In the genomic region with DNA sequence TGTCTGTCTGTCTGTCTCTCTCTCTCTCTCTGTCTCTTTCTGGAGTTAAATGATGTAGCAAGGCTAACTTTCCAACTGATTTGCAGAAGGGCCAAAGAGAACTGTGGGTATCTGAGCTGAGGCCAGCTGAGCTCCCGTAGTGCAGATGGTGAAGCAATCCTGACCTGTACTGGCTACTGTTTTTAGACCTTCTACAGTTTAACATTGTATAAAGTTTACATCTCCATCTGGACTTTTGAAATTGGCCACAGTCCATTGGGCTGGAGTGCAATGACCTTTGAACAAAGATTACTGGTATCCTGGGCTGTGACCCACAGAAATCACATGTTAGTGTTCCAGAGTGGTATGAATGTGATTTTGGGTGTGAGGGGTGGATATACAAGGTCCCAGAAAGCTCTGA, we compare ENCODE assay signal across 17 mouse cellular contexts.
DNase-seq lines count a peak whose midpoint lies in the region; ATAC-seq and TF ChIP-seq lines count a peak whose summit lies in the region.
"Had no signal": no experiment of that assay in that cellular context is flagged by ENCODE, and none has a peak within 500 bp of the region (broad histone marks: within the 10 kb centered on the region; RNA-seq: fewer than 3 reads in every experiment).

No protein-coding gene starts in this region.

- 0 out of 2 replicates have a peak, but pooled peaks cover 3% of the 10 kb centered on the region for H3K9me3 ChIP-seq in kidney, embryonic 14.5 days (ENCODE audit: control insufficient read depth, low read length)
- H3K9me3 ChIP-seq in forebrain, postnatal 0 days (ENCODE audit: low read length), result no peaks in the 10 kb centered on the region
- H3K9me3 ChIP-seq: heart, embryonic 13.5 days; hindbrain, embryonic 10.5 days; limb, embryonic 12.5 days; neural tube, embryonic 13.5 days; stomach, embryonic 15.5 days had no signal

- no peak for ATAC-seq in kidney, embryonic 14.5 days (ENCODE audit: low FRiP score, low TSS enrichment)
- no peak for ATAC-seq in forebrain, postnatal 0 days

- no peak overlapping the region for H3K4me2 ChIP-seq in kidney, embryonic 14.5 days (replicated peaks; ENCODE audit: low read depth, low read length)
- no peak overlapping the region for H3K4me2 ChIP-seq in forebrain, postnatal 0 days (ENCODE audit: low read depth)
- H3K4me2 ChIP-seq: heart, embryonic 13.5 days; limb, embryonic 12.5 days; neural tube, embryonic 13.5 days; stomach, embryonic 15.5 days had no signal

- H3K9ac ChIP-seq in kidney, embryonic 14.5 days (ENCODE audit: low read depth, low read length), result no peak overlapping the region
- no peak overlapping the region for H3K9ac ChIP-seq in forebrain, postnatal 0 days
- H3K9ac ChIP-seq: heart, embryonic 13.5 days; limb, embryonic 12.5 days; neural tube, embryonic 13.5 days; stomach, embryonic 15.5 days had no signal

- H3K36me3 ChIP-seq in kidney, embryonic 14.5 days (ENCODE audit: control insufficient read depth, insufficient read depth, low read length), result no peaks in the 10 kb centered on the region
- no peaks in the 10 kb centered on the region for H3K36me3 ChIP-seq in forebrain, postnatal 0 days (ENCODE audit: insufficient read depth)
- H3K36me3 ChIP-seq: heart, embryonic 13.5 days; hindbrain, embryonic 10.5 days; limb, embryonic 12.5 days; neural tube, embryonic 13.5 days; stomach, embryonic 15.5 days had no signal

- 89% methylated on average over 1 of the region's 1 CpGs for WGBS in kidney, embryonic 14.5 days
- WGBS in forebrain, postnatal 0 days, result 81% methylated on average over 1 of the region's 1 CpGs

- H3K4me3 ChIP-seq in kidney, embryonic 14.5 days (ENCODE audit: low read length), result no peak overlapping the region
- no peak overlapping the region for H3K4me3 ChIP-seq in forebrain, postnatal 0 days (ENCODE audit: low read depth, low read length)
- H3K4me3 ChIP-seq: heart, embryonic 13.5 days; hindbrain, embryonic 10.5 days; limb, embryonic 12.5 days; neural tube, embryonic 13.5 days; stomach, embryonic 15.5 days had no signal

- no peak for TF ChIP-seq CTCF in forebrain, postnatal 0 days (IDR thresholded peaks at IDR 0.05; ENCODE audit: low read depth)

- no peaks in the 10 kb centered on the region for H3K4me1 ChIP-seq in kidney, embryonic 14.5 days (ENCODE audit: control insufficient read depth, insufficient read depth, low read length)
- no peaks in the 10 kb centered on the region for H3K4me1 ChIP-seq in forebrain, postnatal 0 days (ENCODE audit: insufficient read depth)
- H3K4me1 ChIP-seq: neural tube, embryonic 13.5 days; stomach, embryonic 15.5 days had no signal

- peak; percentile 9 for DNase-seq in adrenal gland, adult 2 months
- DNase-seq in adrenal gland, postnatal 25 days, result no peak
- peak; percentile 72 to 84 for DNase-seq in kidney, adult 8-10 months
- peak; percentile 95 for DNase-seq in adipocyte (ENCODE audit: low spot score)
- peak; percentile 71 to 79 for DNase-seq in kidney, postnatal 36 days
- DNase-seq in forebrain, postnatal 0 days, result no peak
- DNase-seq in embryo, embryonic 10 days (ENCODE audit: low spot score), result no peak
- DNase-seq: cerebellum, adult 11 months; gastrocnemius, postnatal 25 days; layer of hippocampus, postnatal 36 days; thymus, postnatal 4 days had no signal

- no peaks in the 10 kb centered on the region for H3K27me3 ChIP-seq in kidney, embryonic 14.5 days (ENCODE audit: control insufficient read depth, insufficient read depth, low read length)
- no peaks in the 10 kb centered on the region for H3K27me3 ChIP-seq in forebrain, postnatal 0 days (ENCODE audit: insufficient read depth, low read length)
- H3K27me3 ChIP-seq: heart, embryonic 13.5 days; limb, embryonic 12.5 days; neural tube, embryonic 13.5 days; stomach, embryonic 15.5 days had no signal

- no peak overlapping the region for H3K27ac ChIP-seq in kidney, embryonic 14.5 days (ENCODE audit: low read depth, low read length)
- no peak overlapping the region for H3K27ac ChIP-seq in forebrain, postnatal 0 days (ENCODE audit: low read depth, low read length)
- H3K27ac ChIP-seq: heart, embryonic 13.5 days; hindbrain, embryonic 10.5 days; limb, embryonic 12.5 days; neural tube, embryonic 13.5 days; stomach, embryonic 15.5 days had no signal

Comparison
In these comparisons a context has a peak if more than half of its experiments do, and no peak if none do; other contexts are left out.
1. DNase-seq: peak in adrenal gland, adult 2 months (single experiment), kidney, adult 8-10 months (2 of 2), adipocyte (single experiment) and kidney, postnatal 36 days (2 of 2); none in adrenal gland, postnatal 25 days (single experiment), forebrain, postnatal 0 days (single experiment) and embryo, embryonic 10 days (single experiment).